Mouse (Mus musculus): Measurements from ENCODE around the gene Cdk2ap2. TPM values are rescaled to one million over a fixed set of nuclear protein-coding genes. Genes with fewer than 3 reads are reported as not detected.

Cdk2ap2 gene
- total RNA-seq, 1 experiment: 39.6 TPM

GRCm38 (mm10) chr19:4137913-4138312 lies 40.9 kb downstream of the Cdk2ap2 start:
- Histone ChIP-seq H3K4me1 (ENCODE audit: control insufficient read depth in 2 of 2, insufficient read depth in 2 of 2, low read length in 2 of 2, poor library complexity in 1 of 2) (peaks cover 4 to 11% of the 10 kb centered on the region in 2 experiments; a peak in 2 of 4 replicates), H3K4me3 (ENCODE audit: insufficient read depth in 1 of 2, low read depth in 1 of 2, low read length in 2 of 2, poor library complexity in 1 of 2, severe bottlenecking in 1 of 2) (no peak overlapping the region), H3K9me3 (ENCODE audit: control insufficient read depth, insufficient read depth, low read depth, low read length) (no peaks in the 10 kb centered on the region), H3K36me3 (ENCODE audit: control insufficient read depth, insufficient read depth, low read length, poor library complexity, severe bottlenecking) (0 out of 2 replicates have a peak, but pooled peaks cover 1% of the 10 kb centered on the region), H3K9ac (ENCODE audit: insufficient read depth, low read depth, low read length, poor library complexity, severe bottlenecking) (no peak overlapping the region), H3K27ac (ENCODE audit: insufficient read depth, low read depth, low read length, poor library complexity, severe bottlenecking) (no peak overlapping the region)
- in situ Hi-C loops (cut with MboI; ENCODE audit: low sequenced_read_pairs in 2 of 2, unreplicated experiment in 2 of 2): no loop called here
- no peak for DNase-seq (ENCODE audit: low read depth, low spot score)
- TF ChIP-seq ZNF384 (IDR thresholded peaks at IDR 0.05; ENCODE audit: low read depth, low read length): no peak
- no peak for TF ChIP-seq HCFC1 (IDR thresholded peaks at IDR 0.05; ENCODE audit: borderline replicate concordance, insufficient read depth, low read length)
- no peak for TF ChIP-seq ZC3H11A (IDR thresholded peaks at IDR 0.05; ENCODE audit: borderline replicate concordance, low read depth, low read length)
- TF ChIP-seq MAFK (IDR thresholded peaks at IDR 0.05; ENCODE audit: insufficient read depth, low read depth, low read length): no peak
- no peak for TF ChIP-seq CHD2 (IDR thresholded peaks at IDR 0.05; ENCODE audit: low read depth, low read length)

GRCm38 (mm10) chr19:4139446-4139845 lies 42.5 kb downstream of the Cdk2ap2 start, which contains the start of gene Gpr152:
Gene Gpr152 (plus strand): TSS chr19:4139787.
- peaks cover 4 to 11% of the 10 kb centered on the region in 2 experiments; a peak in 2 of 4 replicates for H3K4me1 ChIP-seq (ENCODE audit: control insufficient read depth in 2 of 2, insufficient read depth in 2 of 2, low read length in 2 of 2, poor library complexity in 1 of 2)
- no peaks in the 10 kb centered on the region for H3K9me3 ChIP-seq (ENCODE audit: control insufficient read depth, insufficient read depth, low read depth, low read length)
- H3K9ac ChIP-seq (ENCODE audit: insufficient read depth, low read depth, low read length, poor library complexity, severe bottlenecking): no peak within 1 kb of the TSS
- H3K27ac ChIP-seq (ENCODE audit: insufficient read depth, low read depth, low read length, poor library complexity, severe bottlenecking): no peak within 1 kb of the TSS
- in situ Hi-C loops (cut with MboI; ENCODE audit: low sequenced_read_pairs in 2 of 2, unreplicated experiment in 2 of 2): no loop called here
- TF ChIP-seq CHD2 (IDR thresholded peaks at IDR 0.05; ENCODE audit: low read depth, low read length): no peak
- no peak for TF ChIP-seq ZNF384 (IDR thresholded peaks at IDR 0.05; ENCODE audit: low read depth, low read length)
- TF ChIP-seq HCFC1 (IDR thresholded peaks at IDR 0.05; ENCODE audit: borderline replicate concordance, insufficient read depth, low read length): no peak
- TF ChIP-seq MAFK (IDR thresholded peaks at IDR 0.05; ENCODE audit: insufficient read depth, low read depth, low read length): no peak
- TF ChIP-seq ZC3H11A (IDR thresholded peaks at IDR 0.05; ENCODE audit: borderline replicate concordance, low read depth, low read length): no peak
- no peaks in the 10 kb centered on the region for H3K36me3 ChIP-seq (ENCODE audit: control insufficient read depth, insufficient read depth, low read length, poor library complexity, severe bottlenecking)
- no peak for DNase-seq (ENCODE audit: low read depth, low spot score)
- no peak within 1 kb of the TSS for H3K4me3 ChIP-seq (ENCODE audit: insufficient read depth in 1 of 2, low read depth in 1 of 2, low read length in 2 of 2, poor library complexity in 1 of 2, severe bottlenecking in 1 of 2)

- in situ Hi-C loops (cut with MboI; ENCODE audit: low sequenced_read_pairs in 2 of 2, unreplicated experiment in 2 of 2): no loop called here
- TF ChIP-seq CHD2 (IDR thresholded peaks at IDR 0.05; ENCODE audit: low read depth, low read length): no peak
- TF ChIP-seq MAFK (IDR thresholded peaks at IDR 0.05; ENCODE audit: insufficient read depth, low read depth, low read length): no peak
- no peak for TF ChIP-seq ZNF384 (IDR thresholded peaks at IDR 0.05; ENCODE audit: low read depth, low read length)
- no peak for TF ChIP-seq HCFC1 (IDR thresholded peaks at IDR 0.05; ENCODE audit: borderline replicate concordance, insufficient read depth, low read length)
- TF ChIP-seq ZC3H11A (IDR thresholded peaks at IDR 0.05; ENCODE audit: borderline replicate concordance, low read depth, low read length): no peak
- Histone ChIP-seq H3K4me3 (ENCODE audit: insufficient read depth in 1 of 2, low read depth in 1 of 2, low read length in 2 of 2, poor library complexity in 1 of 2, severe bottlenecking in 1 of 2) (no peak overlapping the region), H3K9ac (ENCODE audit: insufficient read depth, low read depth, low read length, poor library complexity, severe bottlenecking) (no peak overlapping the region), H3K27ac (ENCODE audit: insufficient read depth, low read depth, low read length, poor library complexity, severe bottlenecking) (no peak overlapping the region), H3K9me3 (ENCODE audit: control insufficient read depth, insufficient read depth, low read depth, low read length) (no peaks in the 10 kb centered on the region), H3K4me1 (ENCODE audit: control insufficient read depth in 2 of 2, insufficient read depth in 2 of 2, low read length in 2 of 2, poor library complexity in 1 of 2) (peaks cover 4 to 10% of the 10 kb centered on the region in 2 experiments; a peak in 2 of 4 replicates), H3K36me3 (ENCODE audit: control insufficient read depth, insufficient read depth, low read length, poor library complexity, severe bottlenecking) (no peaks in the 10 kb centered on the region)
- DNase-seq (ENCODE audit: low read depth, low spot score): no peak
These were observed 43.2 kb downstream of the Cdk2ap2 start for GRCm38 (mm10) chr19:4140147-4140546.

GRCm38 (mm10) chr19:4142416-4143173 lies 45.6 kb downstream of the Cdk2ap2 start:
- TF ChIP-seq HCFC1 (IDR thresholded peaks at IDR 0.05; ENCODE audit: borderline replicate concordance, insufficient read depth, low read length) (no peak), CHD2 (IDR thresholded peaks at IDR 0.05; ENCODE audit: low read depth, low read length) (no peak), MAFK (IDR thresholded peaks at IDR 0.05; ENCODE audit: insufficient read depth, low read depth, low read length) (no peak), ZNF384 (IDR thresholded peaks at IDR 0.05; ENCODE audit: low read depth, low read length) (no peak), ZC3H11A (IDR thresholded peaks at IDR 0.05; ENCODE audit: borderline replicate concordance, low read depth, low read length) (no peak)
- H3K9ac ChIP-seq (ENCODE audit: insufficient read depth, low read depth, low read length, poor library complexity, severe bottlenecking): no peak overlapping the region
- H3K4me1 ChIP-seq (ENCODE audit: control insufficient read depth in 2 of 2, insufficient read depth in 2 of 2, low read length in 2 of 2, poor library complexity in 1 of 2): peaks cover 3 to 4% of the 10 kb centered on the region in 2 experiments; a peak in 2 of 4 replicates
- DNase-seq (ENCODE audit: low read depth, low spot score): no peak
- H3K36me3 ChIP-seq (ENCODE audit: control insufficient read depth, insufficient read depth, low read length, poor library complexity, severe bottlenecking): no peaks in the 10 kb centered on the region
- H3K27ac ChIP-seq (ENCODE audit: insufficient read depth, low read depth, low read length, poor library complexity, severe bottlenecking): no peak overlapping the region
- no peak overlapping the region for H3K4me3 ChIP-seq (ENCODE audit: insufficient read depth in 1 of 2, low read depth in 1 of 2, low read length in 2 of 2, poor library complexity in 1 of 2, severe bottlenecking in 1 of 2)
- in situ Hi-C loops (cut with MboI; ENCODE audit: low sequenced_read_pairs in 2 of 2, unreplicated experiment in 2 of 2): no loop called here
- no peaks in the 10 kb centered on the region for H3K9me3 ChIP-seq (ENCODE audit: control insufficient read depth, insufficient read depth, low read depth, low read length)

Measured in ES-E14 (cell line).